Mouse (Mus musculus) lung, embryonic 16.5 days (tissue): ENCODE measurements around the gene Nlgn1. TPM values are rescaled to one million over a fixed set of nuclear protein-coding genes. Genes with fewer than 3 reads are reported as not detected.

Experiments used
- ATAC-seq: fragments of 200-750 bp; cut with Nextera tagmentation; 2 replicates; pipeline ENCODE4 v1.8.0; 2017; ENCODE audit warnings: low read depth, mild to moderate bottlenecking, moderate library complexity
- H3K27ac ChIP-seq: fragments of 300-500 bp; sonication (generic); 2 replicates; pipeline ENCODE4 v1.5.1; 2014; ENCODE audit warnings: mild to moderate bottlenecking, control low read depth, low read length
- H3K27me3 ChIP-seq: fragments of 300-500 bp; sonication (generic); 2 replicates; pipeline ENCODE4 v1.6.1; 2014; ENCODE audit warnings: low read depth, low read length, mixed read lengths; ENCODE audit not compliant: control insufficient read depth, insufficient read depth
- H3K36me3 ChIP-seq: fragments of 300-500 bp; sonication (generic); 2 replicates; pipeline ENCODE4 v1.6.1; 2014; ENCODE audit warnings: low read length; ENCODE audit not compliant: control insufficient read depth, insufficient read depth
- H3K4me1 ChIP-seq: fragments of 300-500 bp; sonication (generic); replicated peaks from 2 replicates; pipeline ENCODE4 v1.6.1; 2014; ENCODE audit warnings: low read length, mixed read lengths; ENCODE audit not compliant: control insufficient read depth, insufficient read depth
- H3K4me2 ChIP-seq: fragments of 300-500 bp; sonication (generic); 2 replicates; pipeline ENCODE4 v1.6.1; 2014; ENCODE audit warnings: low read depth, low read length, control low read depth
- H3K4me3 ChIP-seq: fragments of 300-500 bp; sonication (generic); 2 replicates; pipeline ENCODE4 v1.5.1; 2014; ENCODE audit warnings: mild to moderate bottlenecking, low read length, control low read depth
- H3K9ac ChIP-seq: fragments of 300-500 bp; sonication (generic); 2 replicates; pipeline ENCODE4 v1.6.1; 2014; ENCODE audit warnings: low read length, control low read depth
- H3K9me3 ChIP-seq: fragments of 300-500 bp; sonication (generic); 2 replicates; pipeline ENCODE4 v1.6.1; 2016; ENCODE audit warnings: low read length; ENCODE audit not compliant: control insufficient read depth
- WGBS: fragments of 180-500 bp; shearing (Covaris S2); extraction: QIAGEN DNeasy Blood & Tissue Kit; methylation state at CpG from one replicate; pipeline ENCODE4 v1.1.7; 2014; 5-methylcytosine and 5-hydroxymethylcytosine counted together
- polyA plus RNA-seq: library from polyadenylated mRNA; unstranded; fragments of >200 nt; fragmentation: Nextera tagmentation; extraction: Ambion mirVana; gene quantifications from 2 replicates; pipeline ENCODE4 v1.2.1, GENCODE M21; 2015

Gene Nlgn1
- polyA plus RNA-seq, 1 experiment from 2014 or later = 1.0 TPM

GRCm38 (mm10) chr3:25963568-25963967, 368.7 kb downstream of the Nlgn1 start:
- ATAC-seq = no peak

DNA sequence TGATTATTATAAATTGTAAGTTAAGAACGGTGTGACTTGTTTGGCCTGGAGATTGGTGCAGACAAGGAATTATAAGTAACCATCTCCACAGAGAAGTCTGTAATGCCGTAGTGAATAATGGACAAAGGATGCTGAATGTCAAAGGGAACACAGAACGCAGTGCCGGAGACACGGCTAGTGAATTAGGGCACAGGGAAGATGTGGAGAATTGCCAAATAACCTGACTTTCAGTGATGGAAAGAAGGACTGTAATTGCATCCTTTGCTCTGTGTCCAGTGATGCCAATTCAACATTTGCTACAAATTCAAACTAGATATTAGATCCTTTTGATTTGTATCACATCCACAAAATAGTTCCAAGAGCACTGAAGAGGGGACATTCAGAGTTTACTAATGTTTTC, 415.7 kb downstream of the Nlgn1 start:
- Histone ChIP-seq H3K4me3 (no peak overlapping the region), H3K4me1 (no peaks in the 10 kb centered on the region), H3K9ac (no peak overlapping the region), H3K36me3 (no peaks in the 10 kb centered on the region), H3K9me3 (no peaks in the 10 kb centered on the region), H3K27me3 (no peaks in the 10 kb centered on the region), H3K4me2 (no peak overlapping the region), H3K27ac (no peak overlapping the region)
- WGBS = 76% methylated on average over 5 of the region's 5 CpGs
- ATAC-seq = no peak

More at GRCm38 (mm10) chr3:25963568-25963967, 368.7 kb downstream of the Nlgn1 start:
- Histone ChIP-seq H3K9me3 (no peaks in the 10 kb centered on the region), H3K27me3 (no peaks in the 10 kb centered on the region), H3K4me1 (no peaks in the 10 kb centered on the region), H3K4me3 (no peak overlapping the region), H3K9ac (no peak overlapping the region), H3K27ac (no peak overlapping the region), H3K36me3 (no peaks in the 10 kb centered on the region), H3K4me2 (no peak overlapping the region)
- WGBS = 48% methylated on average over 2 of the region's 2 CpGs

DNA sequence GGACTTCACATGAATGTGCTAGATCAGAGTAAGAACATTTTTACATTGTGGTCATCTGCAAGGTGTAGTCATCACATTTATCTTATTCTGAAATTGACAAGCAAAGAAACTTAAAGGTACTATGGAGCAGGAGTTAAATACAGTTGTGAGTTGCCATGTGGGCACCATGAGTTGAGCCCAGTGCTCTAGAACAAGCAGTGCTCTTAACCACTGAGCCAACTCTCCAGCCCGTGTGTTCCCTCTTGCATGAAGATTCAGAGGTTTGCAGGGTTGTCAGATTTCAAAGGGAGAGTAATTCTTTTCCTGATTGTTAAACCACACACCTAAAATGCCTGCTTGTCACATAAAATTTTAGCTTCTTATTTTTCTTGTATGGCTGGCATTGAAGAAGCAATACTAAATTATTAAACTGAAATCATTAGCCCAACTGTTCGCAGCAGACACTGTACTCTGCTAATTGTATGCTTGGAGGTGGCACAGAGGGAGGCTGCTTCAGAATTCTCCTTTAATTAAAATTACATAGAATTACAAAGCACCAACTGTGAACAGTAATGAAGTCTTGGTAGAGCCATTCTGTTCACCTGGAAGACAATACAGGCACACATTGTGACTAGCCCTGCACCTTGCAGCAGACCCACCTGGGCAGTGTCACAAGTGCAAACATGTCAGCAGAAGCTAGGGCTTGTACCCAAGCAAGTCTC, 417.7 kb downstream of the Nlgn1 start:
- Histone ChIP-seq H3K9me3 (no peaks in the 10 kb centered on the region), H3K4me2 (no peak overlapping the region), H3K9ac (no peak overlapping the region), H3K4me3 (no peak overlapping the region), H3K27ac (no peak overlapping the region), H3K4me1 (no peaks in the 10 kb centered on the region), H3K27me3 (no peaks in the 10 kb centered on the region), H3K36me3 (no peaks in the 10 kb centered on the region)
- WGBS = 81% methylated on average over 2 of the region's 2 CpGs
- ATAC-seq = no peak

- Histone ChIP-seq H3K27ac (no peak overlapping the region), H3K9me3 (no peaks in the 10 kb centered on the region)
- no peak for ATAC-seq
Observed at GRCm38 (mm10) chr3:25903140-25903809, 429.0 kb downstream of the Nlgn1 start.

GRCm38 (mm10) chr3:25897456-25897855, 434.8 kb downstream of the Nlgn1 start:
- ATAC-seq = no peak
- no peaks in the 10 kb centered on the region for H3K36me3 ChIP-seq
- no peak overlapping the region for H3K27ac ChIP-seq
- H3K4me2 ChIP-seq = no peak overlapping the region
- H3K9ac ChIP-seq = no peak overlapping the region
- H3K27me3 ChIP-seq = no peaks in the 10 kb centered on the region
- no peaks in the 10 kb centered on the region for H3K9me3 ChIP-seq
- no peaks in the 10 kb centered on the region for H3K4me1 ChIP-seq
- H3K4me3 ChIP-seq = no peak overlapping the region

More at GRCm38 (mm10) chr3:25903140-25903809, 429.0 kb downstream of the Nlgn1 start:
- Histone ChIP-seq H3K27me3 (no peaks in the 10 kb centered on the region), H3K4me3 (no peak overlapping the region), H3K9ac (no peak overlapping the region), H3K4me2 (no peak overlapping the region), H3K4me1 (no peaks in the 10 kb centered on the region), H3K36me3 (no peaks in the 10 kb centered on the region)
- WGBS = 81% methylated on average over 11 of the region's 11 CpGs

DNA sequence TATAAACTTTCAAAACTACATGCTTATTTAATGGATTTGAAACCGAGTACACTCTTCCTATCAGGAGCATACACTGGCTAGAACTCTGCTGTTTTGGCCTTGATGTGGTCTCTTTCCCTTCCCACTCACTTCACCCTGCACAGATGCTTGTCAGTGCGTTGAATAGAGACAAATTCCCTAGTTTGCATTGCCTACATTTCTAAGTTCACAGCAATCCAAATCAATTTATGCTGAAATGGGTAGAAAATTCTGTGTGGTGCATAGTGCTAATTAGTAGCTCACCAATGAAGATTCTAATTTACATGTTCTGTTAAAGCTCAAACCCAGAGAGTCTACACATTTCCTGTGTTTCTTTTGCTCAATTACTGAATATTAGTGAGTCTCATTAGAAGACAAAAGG, 447.5 kb downstream of the Nlgn1 start:
- Histone ChIP-seq H3K9me3 (no peaks in the 10 kb centered on the region), H3K27ac (no peak overlapping the region), H3K36me3 (no peaks in the 10 kb centered on the region), H3K9ac (no peak overlapping the region), H3K4me3 (no peak overlapping the region), H3K4me2 (no peak overlapping the region), H3K27me3 (no peaks in the 10 kb centered on the region), H3K4me1 (no peaks in the 10 kb centered on the region)
- ATAC-seq = no peak
- 46% methylated on average over 2 of the region's 2 CpGs for WGBS

DNA sequence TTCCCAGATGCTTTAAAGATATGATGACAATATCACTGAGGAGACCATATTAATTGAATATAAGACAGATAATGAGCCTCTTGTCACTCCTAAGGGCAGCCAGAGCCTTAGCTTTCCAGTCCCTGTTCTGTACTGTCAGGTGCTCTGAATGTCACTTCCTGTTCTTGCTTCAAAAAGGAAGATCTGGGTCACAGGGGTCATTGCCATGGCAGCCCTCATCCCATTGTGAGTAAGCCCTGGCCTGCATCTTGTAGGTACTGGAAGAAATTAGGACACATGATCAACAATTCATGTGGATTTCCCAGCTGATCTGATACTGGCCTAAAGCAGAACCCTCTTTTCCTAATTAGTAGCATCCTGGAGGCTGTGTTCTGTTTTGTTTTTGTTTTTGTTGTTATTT, 463.1 kb downstream of the Nlgn1 start:
- H3K9me3 ChIP-seq = no peaks in the 10 kb centered on the region
- no peak overlapping the region for H3K4me2 ChIP-seq
- no peak overlapping the region for H3K27ac ChIP-seq
- no peaks in the 10 kb centered on the region for H3K27me3 ChIP-seq
- no peak overlapping the region for H3K9ac ChIP-seq
- H3K4me1 ChIP-seq = no peaks in the 10 kb centered on the region
- no peaks in the 10 kb centered on the region for H3K36me3 ChIP-seq
- no peak overlapping the region for H3K4me3 ChIP-seq
- no peak for ATAC-seq

DNA sequence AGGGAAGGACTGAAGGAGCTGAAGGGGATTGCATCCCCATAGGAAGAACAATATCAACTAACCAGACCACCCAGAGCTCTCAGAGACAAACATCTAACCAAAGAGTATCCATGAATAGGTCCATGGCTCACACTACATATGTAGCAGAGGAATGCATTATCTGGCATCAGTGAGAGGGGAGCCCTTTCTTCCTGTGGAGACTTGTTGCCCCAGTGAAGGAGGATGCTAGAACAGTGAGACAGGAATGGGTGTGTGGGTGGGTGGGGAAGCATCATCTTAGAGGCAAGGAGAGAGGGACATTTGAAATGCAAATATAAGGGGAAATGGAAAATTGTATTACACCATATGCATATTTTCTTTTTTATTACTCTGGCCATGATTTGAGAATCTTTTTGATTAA, 473.9 kb downstream of the Nlgn1 start:
- H3K27me3 ChIP-seq = no peaks in the 10 kb centered on the region
- no peaks in the 10 kb centered on the region for H3K4me1 ChIP-seq
- no peak for ATAC-seq
- H3K4me2 ChIP-seq = no peak overlapping the region
- H3K9me3 ChIP-seq = no peaks in the 10 kb centered on the region
- H3K36me3 ChIP-seq = no peaks in the 10 kb centered on the region
- no peak overlapping the region for H3K9ac ChIP-seq
- no peak overlapping the region for H3K4me3 ChIP-seq
- H3K27ac ChIP-seq = no peak overlapping the region

DNA sequence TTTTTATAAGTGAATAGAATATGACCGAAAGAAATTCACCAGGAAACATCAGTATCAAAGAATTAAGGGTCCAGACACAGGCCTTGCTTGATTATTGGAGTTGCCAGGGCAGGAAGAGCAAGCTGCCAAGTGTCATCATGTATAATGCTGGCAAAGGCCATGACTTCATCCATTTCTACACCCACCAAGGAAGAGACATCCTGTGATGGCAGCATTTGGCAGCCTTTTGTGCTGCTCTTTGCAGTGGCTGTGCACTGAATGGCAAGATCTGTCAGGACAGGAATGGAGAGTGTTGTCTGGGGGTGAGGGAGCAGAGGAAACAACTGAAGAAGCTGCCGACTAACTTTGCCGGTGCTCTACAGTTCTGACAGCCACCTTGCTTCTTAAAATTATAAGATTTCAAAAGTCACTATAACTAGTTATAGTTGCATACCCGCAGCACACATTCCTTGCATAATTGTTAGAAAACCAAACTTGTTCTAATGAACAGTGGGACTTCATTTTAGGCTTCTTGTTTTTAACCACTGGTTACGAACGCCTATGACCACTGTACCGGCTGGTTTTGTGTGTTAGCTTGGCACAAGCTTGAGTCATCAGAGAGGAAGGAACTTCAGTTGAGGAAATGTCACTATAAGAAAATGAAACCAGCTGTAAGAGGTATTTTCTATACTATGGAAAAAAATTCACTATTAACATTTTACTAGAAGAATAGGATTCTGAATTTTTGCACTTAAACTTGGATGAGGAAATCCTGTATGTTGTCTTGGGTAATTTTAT, 487.4 kb downstream of the Nlgn1 start:
- H3K4me2 ChIP-seq = no peak overlapping the region
- no peaks in the 10 kb centered on the region for H3K27me3 ChIP-seq
- no peaks in the 10 kb centered on the region for H3K9me3 ChIP-seq
- no peak for ATAC-seq
- H3K9ac ChIP-seq = no peak overlapping the region
- H3K4me3 ChIP-seq = no peak overlapping the region
- H3K4me1 ChIP-seq = no peaks in the 10 kb centered on the region
- WGBS = 83% methylated on average over 7 of the region's 7 CpGs
- no peaks in the 10 kb centered on the region for H3K36me3 ChIP-seq
- H3K27ac ChIP-seq = no peak overlapping the region
